Mouse (Mus musculus) urinary bladder, postnatal 0 days (tissue): ENCODE data around the gene Gm8773. TPM values are rescaled to one million over a fixed set of nuclear protein-coding genes. Genes with fewer than 3 reads are reported as not detected.

Experiments used
- polyA plus RNA-seq: library from polyadenylated mRNA; unstranded; fragments of >200 nt; fragmentation: Nextera tagmentation; extraction: Ambion mirVana; gene quantifications from 2 replicates; pipeline ENCODE4 v1.2.1, GENCODE M21; 2015

Gene Gm8773
- 8.3 and 12.0 TPM in 2 replicates for polyA plus RNA-seq

GRCm38 (mm10) chr5:5573749-5574317 is at the start of gene Gm8773:
Gene Gm8773, plus strand, starts transcription at chr5:5573799.

GRCm38 (mm10) chr5:5559079-5559740 is 14.4 kb upstream of the Gm8773 start, which contains the start of gene Gtpbp10:
Gene Gtpbp10, minus strand, starts transcription at chr5:5559538.

Other genes starting within 250 kb of the Gm8773 start
- 9.4 and 9.8 TPM in 2 replicates for gene Cdk14, start 153.5 kb upstream of the Gm8773 start, polyA plus RNA-seq
- not detected in 2 replicates for gene 1700015F17Rik, start 94.7 kb upstream of the Gm8773 start, polyA plus RNA-seq
- 9.0 and 9.6 TPM in 2 replicates for gene Cldn12, start 58.8 kb upstream of the Gm8773 start, polyA plus RNA-seq
- 9.6 and 14.2 TPM in 2 replicates for gene Gtpbp10, start 14.3 kb upstream of the Gm8773 start, polyA plus RNA-seq
- 0.73 and 1.0 TPM in 2 replicates for gene Cfap69, start 90.4 kb downstream of the Gm8773 start, polyA plus RNA-seq
- gene Steap2, start 120.8 kb downstream of the Gm8773 start, polyA plus RNA-seq, result 5.0 and 6.9 TPM in 2 replicates
- 5.4 and 8.3 TPM in 2 replicates for gene Steap1, start 175.5 kb downstream of the Gm8773 start, polyA plus RNA-seq